Mouse (Mus musculus) stomach, embryonic 14.5 days (tissue): ENCODE results near the gene Aip. TPM values are rescaled to one million over a fixed set of nuclear protein-coding genes. Genes with fewer than 3 reads are reported as not detected.
"Not testable (repeated sequence)": the region's sequence is repeated elsewhere in the genome, so short reads cannot be mapped to it uniquely, and the experiment has no call there.

Experiments
- ATAC-seq: fragments of 200-750 bp; cut with Nextera tagmentation; 2 replicates; pipeline ENCODE4 v1.8.0; 2017; ENCODE audit warnings: low read depth, moderate TSS enrichment; ENCODE audit not compliant: insufficient number of reproducible peaks, insufficient read depth, low FRiP score
- H3K27ac ChIP-seq: fragments of 300-500 bp; sonication (generic); 2 replicates; pipeline ENCODE4 v1.5.1; 2014; ENCODE audit warnings: mild to moderate bottlenecking, low read length, moderate library complexity, mixed read lengths
- H3K27me3 ChIP-seq: fragments of 300-500 bp; sonication (generic); 2 replicates; pipeline ENCODE4 v1.6.1; 2014; ENCODE audit warnings: low read length, control low read depth, mixed read lengths; ENCODE audit not compliant: control insufficient read depth, insufficient read depth
- H3K36me3 ChIP-seq: fragments of 300-500 bp; sonication (generic); 2 replicates; pipeline ENCODE4 v1.6.1; 2014; ENCODE audit warnings: mild to moderate bottlenecking, control low read depth, low read length, moderate library complexity, mixed read lengths; ENCODE audit not compliant: control insufficient read depth, insufficient read depth
- H3K4me1 ChIP-seq: fragments of 300-500 bp; sonication (generic); 2 replicates; pipeline ENCODE4 v1.6.1; 2014; ENCODE audit warnings: low read length, control low read depth, mixed read lengths; ENCODE audit not compliant: control insufficient read depth, insufficient read depth
- H3K4me2 ChIP-seq: fragments of 300-500 bp; sonication (generic); replicated peaks from 2 replicates; pipeline ENCODE4 v1.6.1; 2014; ENCODE audit warnings: low read depth, low read length, control low read depth
- H3K4me3 ChIP-seq: fragments of 300-500 bp; sonication (generic); 2 replicates; pipeline ENCODE4 v1.5.1; 2014; ENCODE audit warnings: low read depth, low read length, control low read depth
- H3K9ac ChIP-seq: fragments of 300-500 bp; sonication (generic); replicated peaks from 2 replicates; pipeline ENCODE4 v1.6.1; 2014; ENCODE audit warnings: low read depth, mild to moderate bottlenecking, control low read depth, low read length, moderate library complexity, mixed read lengths
- H3K9me3 ChIP-seq: fragments of 300-500 bp; sonication (generic); 2 replicates; pipeline ENCODE4 v1.6.1; 2016; ENCODE audit warnings: low read depth, low read length, control low read depth; ENCODE audit not compliant: control insufficient read depth
- WGBS: fragments of 180-500 bp; shearing (Covaris S2); extraction: QIAGEN DNeasy Blood & Tissue Kit; methylation state at CpG from one replicate; pipeline ENCODE4 v1.1.7; 2014; 5-methylcytosine and 5-hydroxymethylcytosine counted together
- polyA plus RNA-seq: library from polyadenylated mRNA; unstranded; fragments of >200 nt; fragmentation: Nextera tagmentation; extraction: Ambion mirVana; gene quantifications from 2 replicates; pipeline ENCODE4 v1.2.1, GENCODE M21; 2014

Gene Aip
- polyA plus RNA-seq, 1 experiment from 2014 or later = 101 TPM

DNA sequence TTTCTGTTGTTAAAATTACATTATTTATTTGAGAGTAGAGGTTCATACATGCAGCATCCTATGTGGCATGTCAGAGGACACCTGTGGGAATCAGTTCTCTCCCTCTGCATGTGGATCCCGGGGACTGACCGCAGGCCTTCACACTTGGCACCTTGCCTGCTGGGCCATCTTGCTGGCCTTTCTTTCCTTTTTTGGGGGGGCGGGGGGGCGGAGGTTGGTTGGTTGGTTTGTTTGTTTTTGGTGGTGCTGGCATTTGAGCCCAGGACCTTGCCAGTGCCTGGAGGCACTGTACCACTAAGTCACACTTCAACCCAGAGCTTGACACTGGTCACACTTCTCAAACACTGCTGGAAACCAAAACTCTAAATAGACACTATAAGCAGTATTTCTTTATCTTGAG is 8.7 kb upstream of the Aip start:
- Histone ChIP-seq H3K9ac (no peak overlapping the region), H3K4me3 (no peak overlapping the region), H3K9me3 (no peaks in the 10 kb centered on the region), H3K4me1 (no peaks in the 10 kb centered on the region), H3K27ac (no peak overlapping the region), H3K36me3 (peaks cover 30% of the 10 kb centered on the region), H3K4me2 (no peak overlapping the region), H3K27me3 (no peaks in the 10 kb centered on the region)
- 78% methylated on average over 4 of the region's 4 CpGs for WGBS
- ATAC-seq = no peak

DNA sequence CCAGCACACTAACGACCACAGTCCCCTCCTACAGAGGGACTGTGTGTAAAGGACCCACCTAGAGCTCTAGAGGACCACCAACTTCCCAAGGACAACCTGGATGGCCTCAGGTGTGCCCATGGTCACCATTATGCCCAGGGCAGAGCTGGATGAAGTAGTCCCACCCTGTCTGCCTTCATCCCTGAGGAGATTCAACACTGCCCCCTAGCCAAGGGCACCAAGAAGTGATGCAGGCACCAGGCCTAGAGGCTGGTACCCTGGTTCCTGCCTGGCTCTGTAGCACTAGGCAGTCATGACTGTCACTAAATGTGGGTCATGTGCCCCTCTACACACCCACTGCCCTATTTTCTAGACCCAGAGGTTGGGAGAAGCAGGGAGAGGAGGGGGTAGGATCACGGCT is 6.1 kb upstream of the Aip start:
- no peaks in the 10 kb centered on the region for H3K27me3 ChIP-seq
- H3K4me3 ChIP-seq = no peak overlapping the region
- WGBS = 76% methylated on average over 2 of the region's 2 CpGs
- no peaks in the 10 kb centered on the region for H3K9me3 ChIP-seq
- no peak overlapping the region for H3K4me2 ChIP-seq
- no peak overlapping the region for H3K9ac ChIP-seq
- H3K36me3 ChIP-seq = peaks cover 34% of the 10 kb centered on the region
- no peak for ATAC-seq
- peaks cover 7% of the 10 kb centered on the region for H3K4me1 ChIP-seq
- H3K27ac ChIP-seq = no peak overlapping the region

DNA sequence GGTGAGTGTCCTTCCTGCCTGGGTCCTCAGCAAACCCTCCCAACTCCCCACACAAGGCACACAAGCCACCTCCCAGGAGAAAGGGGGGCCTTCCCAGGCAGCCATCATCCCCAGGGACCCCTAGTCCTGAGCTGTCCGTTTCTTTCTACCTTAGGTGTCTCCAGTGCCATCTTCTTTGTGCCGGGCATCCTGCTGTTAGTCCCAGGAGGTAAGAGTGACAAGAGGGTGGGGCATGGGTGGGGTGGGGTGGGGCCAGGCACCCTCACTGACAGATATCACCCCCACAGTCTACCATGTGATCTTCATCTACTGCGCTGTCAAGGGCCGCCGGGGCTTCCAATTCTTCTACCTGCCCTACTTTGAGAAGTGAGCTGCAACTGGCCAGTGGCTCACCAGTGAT is 5.4 kb upstream of the Aip start:
- Histone ChIP-seq H3K4me2 (no peak overlapping the region), H3K9me3 (no peaks in the 10 kb centered on the region), H3K9ac (no peak overlapping the region), H3K4me3 (no peak overlapping the region), H3K27me3 (no peaks in the 10 kb centered on the region), H3K36me3 (peaks cover 34% of the 10 kb centered on the region), H3K4me1 (peaks cover 11% of the 10 kb centered on the region), H3K27ac (no peak overlapping the region)
- WGBS = 95% methylated on average over 5 of the region's 5 CpGs
- ATAC-seq = no peak

DNA sequence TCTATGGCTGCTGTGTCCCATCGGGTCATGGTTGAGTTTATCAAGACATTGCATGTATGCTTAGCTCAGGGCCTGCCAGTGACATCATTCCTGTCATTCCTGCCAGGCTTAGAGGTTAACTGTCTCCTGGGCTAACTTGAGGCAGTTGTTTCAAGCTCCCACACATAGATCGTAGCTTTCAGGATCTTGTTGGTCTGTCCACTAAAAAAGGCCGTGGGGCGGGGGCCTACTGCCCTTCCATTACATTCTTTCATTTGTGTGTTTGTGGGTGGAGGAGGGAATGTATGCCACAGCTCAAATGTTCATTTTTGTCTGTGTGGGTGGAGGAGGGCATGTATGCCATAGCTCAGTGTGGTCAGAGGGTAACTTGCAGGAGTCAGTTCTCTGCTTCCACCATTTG is 4.4 kb upstream of the Aip start:
- peaks cover 11% of the 10 kb centered on the region for H3K4me1 ChIP-seq
- no peak overlapping the region for H3K4me3 ChIP-seq
- H3K27ac ChIP-seq = no peak overlapping the region
- no peak overlapping the region for H3K9ac ChIP-seq
- no peak for ATAC-seq
- H3K4me2 ChIP-seq = no peak overlapping the region
- no peaks in the 10 kb centered on the region for H3K27me3 ChIP-seq
- no peaks in the 10 kb centered on the region for H3K9me3 ChIP-seq
- whole genome bisulfite sequencing = 86% methylated on average over 4 of the region's 4 CpGs
- H3K36me3 ChIP-seq = peaks cover 34% of the 10 kb centered on the region

DNA sequence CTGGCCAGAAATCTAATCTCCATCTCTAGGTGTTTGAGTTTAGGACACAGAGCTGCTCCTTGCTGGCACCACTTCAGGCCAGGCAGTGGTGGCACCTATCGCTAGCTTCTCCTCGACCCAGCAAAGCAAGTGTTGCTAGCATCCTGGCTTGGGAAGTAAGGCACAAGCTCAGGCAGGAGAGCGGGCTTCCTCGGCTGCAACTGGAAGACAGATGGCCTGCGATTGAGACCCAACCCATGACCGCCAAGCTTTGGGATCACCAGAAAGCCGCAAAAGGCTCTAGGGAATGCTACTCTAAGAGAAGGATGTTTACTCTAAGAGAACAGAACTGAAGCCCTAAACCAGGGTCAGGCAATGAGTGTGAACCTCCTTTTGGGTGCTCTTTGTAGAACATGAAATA is 3.8 kb upstream of the Aip start:
- Histone ChIP-seq H3K4me3 (no peak overlapping the region), H3K27me3 (no peaks in the 10 kb centered on the region), H3K4me1 (peaks cover 11% of the 10 kb centered on the region), H3K9ac (no peak overlapping the region), H3K9me3 (no peaks in the 10 kb centered on the region), H3K27ac (no peak overlapping the region), H3K36me3 (peaks cover 34% of the 10 kb centered on the region), H3K4me2 (no peak overlapping the region)
- 91% methylated on average over 7 of the region's 7 CpGs for WGBS
- ATAC-seq = no peak

DNA sequence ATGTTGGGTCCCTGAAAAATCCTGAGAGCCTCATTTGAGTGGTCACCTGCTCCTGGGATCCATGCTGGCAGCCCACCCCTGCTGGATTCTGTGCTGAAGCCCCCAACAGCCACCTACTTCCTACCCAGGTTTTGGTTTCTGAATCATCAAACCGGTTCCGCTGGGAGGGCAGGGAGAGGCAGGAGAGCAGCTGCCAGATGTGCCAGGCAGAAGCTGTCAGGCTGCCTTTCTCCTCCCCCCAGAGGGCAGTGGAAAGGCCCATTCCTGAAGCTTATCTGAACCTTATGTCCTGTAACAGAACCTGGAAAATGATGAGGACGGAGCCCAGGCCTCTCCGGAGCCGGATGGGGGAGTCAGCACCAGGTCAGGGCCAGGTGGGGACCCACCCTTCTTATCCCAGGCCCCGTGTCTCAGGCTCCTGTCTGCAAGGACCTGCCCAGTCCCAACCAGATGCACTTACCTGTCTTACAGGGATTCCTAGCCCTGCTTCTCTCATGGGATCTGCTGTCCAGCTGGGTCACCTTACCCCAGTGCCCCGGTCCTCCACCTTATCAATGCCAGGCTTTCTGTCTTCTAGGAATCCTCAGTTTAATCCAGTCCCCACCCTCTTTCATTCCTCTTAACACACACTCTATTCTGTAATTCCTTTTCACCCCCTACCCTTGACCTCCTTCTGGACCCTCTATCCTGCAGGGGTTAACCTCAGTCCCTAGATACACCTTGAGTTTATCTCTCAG is 1.3 kb upstream of the Aip start:
- Histone ChIP-seq H3K27me3 (no peaks in the 10 kb centered on the region), H3K9me3 (no peaks in the 10 kb centered on the region), H3K4me1 (peaks cover 11% of the 10 kb centered on the region), H3K4me3 (peak overlapping the region; percentile 80), H3K27ac (no peak overlapping the region), H3K4me2 (peak overlapping the region; percentile 86), H3K9ac (peak overlapping the region; percentile 77), H3K36me3 (peaks cover 22% of the 10 kb centered on the region)
- no peak for ATAC-seq
- WGBS = 59% methylated on average over 7 of the region's 7 CpGs

DNA sequence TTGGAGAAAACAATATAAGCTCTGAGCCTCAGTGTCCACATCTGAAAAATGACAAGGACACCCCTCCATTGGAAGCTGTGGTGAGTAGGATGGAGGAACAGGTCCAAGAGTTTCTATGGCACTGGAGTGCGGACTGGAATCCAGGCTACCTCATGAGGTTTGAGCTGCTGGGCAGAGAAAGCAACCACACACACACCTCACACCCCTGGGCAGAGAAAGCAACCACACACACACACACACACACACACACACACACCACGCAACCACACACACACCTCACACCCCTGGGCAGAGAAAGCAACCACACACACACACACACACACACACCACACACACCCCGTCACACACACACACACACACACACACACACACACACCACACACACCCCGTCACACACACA is 390 bp downstream of the Aip start:
- H3K9me3 ChIP-seq, H3K9ac ChIP-seq, H3K27me3 ChIP-seq: not testable (repeated sequence)
- ATAC-seq = peak; percentile 25
- Histone ChIP-seq H3K4me1 (peaks cover 17% of the 10 kb centered on the region), H3K27ac (0 out of 2 replicates have a peak overlapping the region, but pooled peaks have one; percentile 39), H3K4me3 (peak overlapping the region; percentile 80), H3K4me2 (peak overlapping the region; percentile 35), H3K36me3 (peaks cover 11% of the 10 kb centered on the region; the same call in 1 of the 2 replicates)
- 16% methylated on average over 4 of the region's 4 CpGs for WGBS

DNA sequence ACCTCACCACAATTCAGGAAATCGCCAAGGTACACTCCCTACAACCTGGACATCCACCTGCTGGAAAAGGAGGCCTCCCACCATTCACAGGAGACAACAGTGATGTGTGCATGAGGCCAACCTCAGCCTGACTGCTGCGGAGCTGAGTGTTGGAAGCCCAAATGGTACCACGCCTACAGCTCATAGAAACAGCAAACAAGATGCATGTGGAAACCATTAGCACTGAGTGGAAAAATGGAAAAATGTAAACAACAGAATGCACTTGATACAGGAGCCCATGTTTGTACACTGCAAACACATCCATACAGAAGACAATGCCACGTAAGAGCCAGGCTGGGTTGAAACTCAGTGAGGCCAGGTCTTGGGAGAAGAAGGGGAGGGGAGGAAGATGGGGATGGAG is 1.2 kb downstream of the Aip start:
- Histone ChIP-seq H3K27me3 (no peaks in the 10 kb centered on the region), H3K9me3 (no peaks in the 10 kb centered on the region), H3K27ac (no peak overlapping the region), H3K9ac (no peak overlapping the region), H3K36me3 (peaks cover 5% of the 10 kb centered on the region; the same call in 1 of the 2 replicates), H3K4me2 (no peak overlapping the region; the same call in 1 of the 2 replicates), H3K4me1 (peaks cover 18% of the 10 kb centered on the region), H3K4me3 (no peak overlapping the region)
- ATAC-seq = no peak
- whole genome bisulfite sequencing = 72% methylated on average over 4 of the region's 4 CpGs
